Mouse (Mus musculus): ENCODE measurements at regions not wholly inside any gene's neighbourhood (a gene's known extent, or its start where the extent isn't known, plus 50 kb on each side); places are given as distances from the start of the nearest gene placed in this dataset.

- Histone ChIP-seq H3K4me3 (no peak overlapping the region), H3K27ac (no peak overlapping the region)
- no peak for DNase-seq (ENCODE audit: extremely low spot score in 1 of 2, low spot score in 2 of 2)
- TF ChIP-seq CTCF (IDR thresholded peaks at IDR 0.05): no peak
- intact Hi-C loops (cut with DNase I): no loop called here
Measured at GRCm38 (mm10) chr5:7789126-7789525, 171.1 kb upstream of the Steap4 start.

GRCm38 (mm10) chr5:7820592-7820991 lies 139.7 kb upstream of the Steap4 start:
- peak; percentile 50 for TF ChIP-seq CTCF (IDR thresholded peaks at IDR 0.05)
- intact Hi-C loops (cut with DNase I): no loop called here
- no peak overlapping the region for H3K27ac ChIP-seq
- H3K4me3 ChIP-seq: no peak overlapping the region
- no peak for DNase-seq (ENCODE audit: extremely low spot score in 1 of 2, low spot score in 2 of 2)

- no peak for TF ChIP-seq CTCF (IDR thresholded peaks at IDR 0.05)
- intact Hi-C loops (cut with DNase I): no loop called here
Measured at GRCm38 (mm10) chr5:7821700-7822099, 138.6 kb upstream of the Steap4 start.

GRCm38 (mm10) chr5:7829618-7830017 lies 130.6 kb upstream of the Steap4 start:
- no peak for TF ChIP-seq CTCF (IDR thresholded peaks at IDR 0.05)
- H3K4me3 ChIP-seq: no peak overlapping the region
- DNase-seq (ENCODE audit: extremely low spot score in 1 of 2, low spot score in 2 of 2): no peak
- H3K27ac ChIP-seq: no peak overlapping the region
- intact Hi-C loops (cut with DNase I): no loop called here

More at GRCm38 (mm10) chr5:7821700-7822099, 138.6 kb upstream of the Steap4 start:
- H3K27ac ChIP-seq: no peak overlapping the region
- DNase-seq (ENCODE audit: extremely low spot score in 1 of 2, low spot score in 2 of 2): no peak
- H3K4me3 ChIP-seq: no peak overlapping the region

- no peak for DNase-seq (ENCODE audit: extremely low spot score in 1 of 2, low spot score in 2 of 2)
- no peak overlapping the region for H3K4me3 ChIP-seq
- intact Hi-C loops (cut with DNase I): no loop called here
- TF ChIP-seq CTCF (IDR thresholded peaks at IDR 0.05): no peak
- H3K27ac ChIP-seq: no peak overlapping the region
Measured at GRCm38 (mm10) chr5:7833812-7834211, 126.4 kb upstream of the Steap4 start.

GRCm38 (mm10) chr5:7863047-7863446 lies 97.2 kb upstream of the Steap4 start:
- H3K27ac ChIP-seq: no peak overlapping the region
- no peak for TF ChIP-seq CTCF (IDR thresholded peaks at IDR 0.05)
- intact Hi-C loops (cut with DNase I): no loop called here
- DNase-seq (ENCODE audit: extremely low spot score in 1 of 2, low spot score in 2 of 2): no peak
- H3K4me3 ChIP-seq: no peak overlapping the region

GRCm38 (mm10) chr5:7866041-7866641 lies 94.1 kb upstream of the Steap4 start:
- DNase-seq (ENCODE audit: extremely low spot score in 1 of 2, low spot score in 2 of 2): no peak
- no peak; the same call in none of the 2 replicates for TF ChIP-seq CTCF (IDR thresholded peaks at IDR 0.05)
- intact Hi-C loops (cut with DNase I): no loop called here
- H3K4me3 ChIP-seq: no peak overlapping the region
- H3K27ac ChIP-seq: no peak overlapping the region

GRCm38 (mm10) chr5:7899537-7899936 lies 60.7 kb upstream of the Steap4 start:
- Histone ChIP-seq H3K4me3 (no peak overlapping the region), H3K27ac (no peak overlapping the region)
- peak; percentile 52 to 53 for DNase-seq (ENCODE audit: extremely low spot score in 1 of 2, low spot score in 2 of 2)
- TF ChIP-seq CTCF (IDR thresholded peaks at IDR 0.05): peak; percentile 68
- intact Hi-C loops (cut with DNase I): no loop called here

Small RNA genes lying in the stretch of these regions (microRNA-seq; reads per million reads assigned to microRNA genes)
- gene Gm22196: 0 reads per million in 2 experiments
